ENCODE assay signal across 21 mouse cellular contexts in the genomic region with DNA sequence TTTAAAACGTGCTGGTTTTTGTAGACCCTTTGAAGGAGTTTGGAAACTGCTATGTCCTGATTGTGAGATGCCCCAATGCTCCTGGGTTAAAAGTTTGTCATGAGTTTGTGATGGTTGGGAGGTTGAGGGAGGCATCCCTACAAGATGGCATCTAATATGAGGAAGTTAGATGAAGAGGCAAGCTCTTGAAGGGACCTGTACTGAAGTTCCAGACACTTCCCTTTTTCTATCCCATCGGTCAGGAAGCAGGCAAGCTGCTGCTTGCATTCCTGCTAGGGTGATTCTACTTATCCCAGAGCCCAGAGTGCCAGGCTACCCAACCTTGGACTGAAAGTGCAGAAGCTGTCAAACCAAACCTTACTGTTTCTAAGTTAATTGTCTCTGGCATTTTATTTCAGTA.
"Had no signal": no experiment of that assay in that cellular context is flagged by ENCODE, and none has a peak within 500 bp of the region (broad histone marks: within the 10 kb centered on the region; RNA-seq: fewer than 3 reads in every experiment).

No protein-coding gene starts in this region.

- H3K27ac ChIP-seq: liver, embryonic 15.5 days; lung, embryonic 15.5 days; macrophage; midbrain, embryonic 13.5 days; midbrain, embryonic 15.5 days; neural tube, embryonic 12.5 days had no signal

- ATAC-seq: liver, postnatal 0 days; lung, postnatal 0 days; midbrain, embryonic 13.5 days; midbrain, embryonic 15.5 days had no signal

- H3K9me3 ChIP-seq: liver, embryonic 15.5 days; lung, embryonic 15.5 days; midbrain, embryonic 13.5 days; midbrain, embryonic 15.5 days; neural tube, embryonic 12.5 days had no signal

- H3K36me3 ChIP-seq: liver, embryonic 15.5 days; lung, embryonic 15.5 days; midbrain, embryonic 13.5 days; midbrain, embryonic 15.5 days; neural tube, embryonic 12.5 days had no signal

- H3K4me3 ChIP-seq: liver, embryonic 15.5 days; lung, embryonic 15.5 days; megakaryocyte, embryonic 14.5 days; midbrain, embryonic 13.5 days; midbrain, embryonic 15.5 days; neural tube, embryonic 12.5 days had no signal

- H3K4me2 ChIP-seq: liver, embryonic 15.5 days; lung, embryonic 15.5 days; midbrain, embryonic 11.5 days; midbrain, embryonic 13.5 days; midbrain, embryonic 15.5 days; neural tube, embryonic 12.5 days had no signal

- H3K9ac ChIP-seq: liver, embryonic 15.5 days; liver, postnatal 0 days; lung, embryonic 15.5 days; midbrain, embryonic 13.5 days; midbrain, embryonic 15.5 days; neural tube, embryonic 12.5 days had no signal

- H3K4me1 ChIP-seq: liver, embryonic 15.5 days; lung, embryonic 15.5 days; megakaryocyte, embryonic 14.5 days; midbrain, embryonic 13.5 days; midbrain, embryonic 15.5 days; neural tube, embryonic 12.5 days had no signal

- H3K27me3 ChIP-seq: liver, embryonic 15.5 days; lung, embryonic 15.5 days; megakaryocyte, embryonic 14.5 days; midbrain, embryonic 13.5 days; midbrain, embryonic 15.5 days; neural tube, embryonic 12.5 days had no signal

- DNase-seq: liver, postnatal 0 days; lung, adult 2 months; lung, postnatal 14 days; lung, postnatal 36 days; retina, postnatal 1 day; right cerebral cortex, adult 18-20 months; right cerebral cortex, postnatal 25 days; right cerebral cortex, postnatal 4 days; spleen, adult 18-20 months; thymus, adult 18-20 months; thymus, postnatal 14 days; thymus, postnatal 36 days had no signal
